Mouse (Mus musculus) midbrain, embryonic 14.5 days (tissue): Measurements from ENCODE around the gene Tpst2. TPM values are rescaled to one million over a fixed set of nuclear protein-coding genes. Genes with fewer than 3 reads are reported as not detected.

ENCODE experiments used
- ATAC-seq: fragments of 200-750 bp; cut with Nextera tagmentation; 2 replicates; pipeline ENCODE4 v1.8.0; 2017; ENCODE audit warnings: moderate number of reproducible peaks, moderate library complexity; ENCODE audit not compliant: low FRiP score, low TSS enrichment
- DNase-seq: peaks from one replicate; pipeline ENCODE4 v3.0.0-alpha.2; 2015
- H3K27ac ChIP-seq: fragments of 300-500 bp; sonication (generic); replicated peaks from 2 replicates; pipeline ENCODE4 v1.5.1; 2014; ENCODE audit warnings: mild to moderate bottlenecking, low read depth, low read length, moderate library complexity
- H3K27me3 ChIP-seq: fragments of 300-500 bp; sonication (generic); 2 replicates; pipeline ENCODE4 v1.6.1; 2014; ENCODE audit warnings: low read length, control low read depth, mixed read lengths; ENCODE audit not compliant: control insufficient read depth, insufficient read depth
- H3K36me3 ChIP-seq: fragments of 300-500 bp; sonication (generic); 2 replicates; pipeline ENCODE4 v1.6.1; 2014; ENCODE audit warnings: low read length, control low read depth; ENCODE audit not compliant: control insufficient read depth, insufficient read depth
- H3K4me1 ChIP-seq: fragments of 300-500 bp; sonication (generic); 2 replicates; pipeline ENCODE4 v1.6.1; 2014; ENCODE audit warnings: mild to moderate bottlenecking, antibody characterized with exemption, low read length, control low read depth; ENCODE audit not compliant: control insufficient read depth, insufficient read depth
- H3K4me2 ChIP-seq: fragments of 300-500 bp; sonication (generic); 2 replicates; pipeline ENCODE4 v1.6.1; 2014; ENCODE audit warnings: mild to moderate bottlenecking, low read length, moderate library complexity
- H3K4me3 ChIP-seq: fragments of 300-500 bp; sonication (generic); replicated peaks from 2 replicates; pipeline ENCODE4 v1.5.1; 2014; ENCODE audit warnings: low read depth, low read length
- H3K9ac ChIP-seq: fragments of 300-500 bp; sonication (generic); replicated peaks from 2 replicates; pipeline ENCODE4 v1.6.1; 2014; ENCODE audit warnings: mild to moderate bottlenecking, low read length, moderate library complexity
- H3K9me3 ChIP-seq: fragments of 300-500 bp; sonication (generic); 2 replicates; pipeline ENCODE4 v1.6.1; 2016; ENCODE audit warnings: low read length, control low read depth, mixed read lengths; ENCODE audit not compliant: control insufficient read depth
- WGBS: fragments of 180-500 bp; shearing (Covaris S2); extraction: QIAGEN DNeasy Blood & Tissue Kit; methylation state at CpG from one replicate; pipeline ENCODE4 v1.1.7; 2014; 5-methylcytosine and 5-hydroxymethylcytosine counted together
- polyA plus RNA-seq: library from polyadenylated mRNA; unstranded; fragments of >200 nt; fragmentation: Nextera tagmentation; extraction: Ambion mirVana; gene quantifications from 2 replicates; pipeline ENCODE4 v1.2.1, GENCODE M21; 2014

Tpst2 gene
- polyA plus RNA-seq, 1 experiment from 2014 or later, result 26.4 TPM

DNA sequence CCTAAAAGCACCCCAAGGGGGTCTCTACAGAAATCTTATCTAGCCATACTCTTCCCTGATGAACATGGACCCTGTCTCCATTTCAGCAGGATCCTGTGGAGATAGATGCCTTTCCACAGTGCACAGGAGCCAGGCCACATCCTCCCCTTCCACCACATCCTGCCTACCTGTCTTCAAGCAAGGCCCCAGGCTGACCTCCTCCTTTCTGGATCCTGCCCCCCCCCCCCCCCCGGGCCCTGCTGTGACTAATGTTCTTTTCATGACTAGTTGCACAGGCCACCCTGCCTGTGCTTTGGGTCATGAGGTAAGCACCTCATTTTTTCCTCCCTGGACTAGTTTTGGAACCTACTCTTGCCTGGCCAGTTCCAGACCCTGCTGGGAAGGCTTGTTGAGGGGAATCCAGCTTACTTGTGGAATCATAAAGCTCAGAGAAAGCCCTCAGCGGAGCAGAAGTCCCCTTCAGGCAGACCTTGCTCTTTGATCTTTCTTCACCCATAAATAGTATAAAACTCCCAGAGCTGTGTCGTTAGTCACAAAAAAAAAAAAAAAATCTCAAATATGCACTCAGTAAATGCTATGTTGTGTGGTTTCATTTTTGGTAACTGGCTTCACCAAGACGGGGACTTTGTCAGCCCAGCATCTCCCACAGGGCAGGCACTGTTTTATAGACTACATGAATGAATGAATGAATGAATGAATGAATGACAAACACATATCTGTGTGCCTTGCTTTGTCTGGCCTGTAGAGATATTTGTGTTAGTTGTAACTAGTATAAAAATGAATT lies 1.3 kb upstream of the Tpst2 start:
- H3K9ac ChIP-seq, result no peak overlapping the region
- peak overlapping the region; percentile 71; the same call in 1 of the 2 replicates for H3K4me3 ChIP-seq
- H3K4me1 ChIP-seq, result peaks cover 20% of the 10 kb centered on the region; the same call in 1 of the 2 replicates
- H3K36me3 ChIP-seq, result no peaks in the 10 kb centered on the region
- H3K4me2 ChIP-seq, result peak overlapping the region; percentile 89
- DNase-seq, result no peak
- ATAC-seq, result no peak
- H3K9me3 ChIP-seq, result no peaks in the 10 kb centered on the region
- H3K27ac ChIP-seq, result no peak overlapping the region
- H3K27me3 ChIP-seq, result no peaks in the 10 kb centered on the region
- 58% methylated on average over 4 of the region's 4 CpGs for WGBS

DNA sequence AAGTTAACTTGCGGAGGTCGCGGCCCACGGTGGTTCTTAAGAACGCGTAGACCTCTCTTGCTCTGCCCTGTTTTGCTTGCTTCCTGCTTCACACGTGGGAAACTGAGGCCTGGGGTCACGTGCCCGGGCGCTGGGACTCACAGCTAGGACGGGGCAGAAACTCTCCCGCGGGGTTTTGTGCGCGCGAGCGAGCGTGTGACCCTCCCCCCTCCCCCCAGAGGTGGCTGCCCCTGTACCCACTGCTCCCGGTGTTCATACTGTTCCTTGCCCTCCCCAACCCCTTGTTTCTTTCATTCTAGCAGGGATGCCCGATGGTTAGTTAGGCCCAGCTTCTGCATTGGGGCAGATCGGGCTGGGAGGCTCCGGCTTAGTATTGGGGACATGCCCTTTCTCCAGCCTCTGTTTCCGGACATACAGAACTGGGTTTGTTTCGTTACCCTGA lies 437 bp downstream of the Tpst2 start:
- H3K4me1 ChIP-seq, result 0 out of 2 replicates have a peak, but pooled peaks cover 8% of the 10 kb centered on the region
- under 1% methylated on average over 24 of the region's 24 CpGs for whole genome bisulfite sequencing
- ATAC-seq (no peak; the same call in 1 of the 2 replicates), DNase-seq (no peak)
- H3K9me3 ChIP-seq, result no peaks in the 10 kb centered on the region
- H3K4me2 ChIP-seq, result peak overlapping the region; percentile 89
- peak overlapping the region; percentile 26; the same call in 1 of the 2 replicates for H3K27ac ChIP-seq
- peak overlapping the region; percentile 65 for H3K9ac ChIP-seq
- no peaks in the 10 kb centered on the region for H3K27me3 ChIP-seq
- no peaks in the 10 kb centered on the region for H3K36me3 ChIP-seq
- H3K4me3 ChIP-seq, result peak overlapping the region; percentile 71

DNA sequence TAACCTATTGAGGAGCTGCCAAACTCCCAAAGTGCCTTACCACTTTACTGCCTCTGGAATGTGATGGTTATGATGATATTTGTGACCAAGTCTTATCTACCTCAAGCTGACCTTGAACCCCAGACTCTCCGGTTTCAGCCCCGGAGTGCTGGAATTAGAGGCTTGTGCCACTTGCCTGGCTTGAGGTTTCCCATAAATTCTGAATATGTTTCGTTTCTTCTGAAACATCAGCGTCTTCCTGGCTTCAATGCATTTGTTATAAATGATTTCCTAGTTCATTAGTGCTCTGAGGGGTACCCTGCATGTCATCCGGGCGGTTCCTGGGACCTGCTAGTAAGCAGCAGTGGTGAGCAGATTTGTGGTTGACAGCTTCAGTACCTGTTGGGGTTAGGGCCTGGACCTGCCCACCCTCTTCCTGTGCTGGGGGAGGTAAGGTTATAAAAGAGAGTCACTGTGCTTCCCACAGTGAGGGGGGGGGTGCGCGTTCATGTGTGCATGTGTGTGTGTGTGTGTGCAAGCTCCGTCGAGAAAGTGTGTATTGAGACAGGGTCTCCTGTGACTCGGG lies 1.5 kb downstream of the Tpst2 start:
- no peaks in the 10 kb centered on the region for H3K9me3 ChIP-seq
- no peaks in the 10 kb centered on the region for H3K27me3 ChIP-seq
- no peak overlapping the region for H3K27ac ChIP-seq
- no peak overlapping the region for H3K9ac ChIP-seq
- ATAC-seq, result no peak
- WGBS, result 95% methylated on average over 11 of the region's 11 CpGs
- 0 out of 2 replicates have a peak, but pooled peaks cover 8% of the 10 kb centered on the region for H3K4me1 ChIP-seq
- peak overlapping the region; percentile 89; the same call in 1 of the 2 replicates for H3K4me2 ChIP-seq
- no peak for DNase-seq
- H3K36me3 ChIP-seq, result no peaks in the 10 kb centered on the region
- no peak overlapping the region for H3K4me3 ChIP-seq

DNA sequence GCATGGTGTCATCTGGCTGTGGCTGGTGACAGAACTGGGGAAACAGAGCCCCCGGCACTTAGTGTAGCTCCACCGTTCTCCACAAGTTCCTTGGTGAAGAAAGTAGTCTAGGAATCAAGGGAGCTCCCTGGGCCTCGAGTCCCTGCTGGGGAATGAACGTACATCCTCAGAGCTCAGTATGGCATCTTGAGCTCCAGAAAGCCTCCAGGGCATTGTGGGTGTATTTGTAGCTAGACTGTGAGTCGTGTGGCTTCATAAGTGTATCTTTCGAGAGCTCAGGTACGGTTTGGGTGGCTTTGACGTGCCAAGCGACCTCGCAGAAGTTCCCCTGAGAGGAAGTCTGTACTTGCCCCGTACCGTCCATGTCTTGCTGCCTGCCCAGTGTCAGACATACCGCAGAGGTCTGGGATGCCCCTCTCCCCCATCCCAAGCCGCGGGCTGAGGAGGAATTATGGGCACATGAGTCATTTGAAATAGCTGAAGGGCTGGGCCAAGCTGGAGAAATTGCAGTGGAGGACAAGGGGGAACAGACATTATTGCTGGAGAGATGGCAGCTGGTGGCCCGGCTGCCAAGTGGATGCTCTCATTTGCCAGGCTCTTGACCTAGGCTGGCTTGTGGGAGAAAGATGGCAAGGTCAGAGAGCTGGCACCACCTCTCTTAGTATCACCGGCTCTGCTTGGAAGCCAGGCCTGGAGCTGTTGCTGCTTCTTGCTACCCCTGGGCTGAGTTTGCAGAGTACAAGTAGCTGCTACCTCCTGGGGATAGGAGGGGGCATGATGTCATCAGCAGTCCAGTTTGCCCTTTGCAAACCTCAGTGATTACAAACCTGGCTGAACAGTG lies 2.9 kb downstream of the Tpst2 start:
- Histone ChIP-seq H3K9me3 (no peaks in the 10 kb centered on the region), H3K27ac (no peak overlapping the region), H3K36me3 (no peaks in the 10 kb centered on the region), H3K9ac (no peak overlapping the region), H3K4me1 (0 out of 2 replicates have a peak, but pooled peaks cover 8% of the 10 kb centered on the region), H3K4me3 (no peak overlapping the region), H3K4me2 (no peak overlapping the region), H3K27me3 (no peaks in the 10 kb centered on the region)
- 93% methylated on average over 17 of the region's 17 CpGs for WGBS
- DNase-seq, result no peak
- no peak for ATAC-seq

DNA sequence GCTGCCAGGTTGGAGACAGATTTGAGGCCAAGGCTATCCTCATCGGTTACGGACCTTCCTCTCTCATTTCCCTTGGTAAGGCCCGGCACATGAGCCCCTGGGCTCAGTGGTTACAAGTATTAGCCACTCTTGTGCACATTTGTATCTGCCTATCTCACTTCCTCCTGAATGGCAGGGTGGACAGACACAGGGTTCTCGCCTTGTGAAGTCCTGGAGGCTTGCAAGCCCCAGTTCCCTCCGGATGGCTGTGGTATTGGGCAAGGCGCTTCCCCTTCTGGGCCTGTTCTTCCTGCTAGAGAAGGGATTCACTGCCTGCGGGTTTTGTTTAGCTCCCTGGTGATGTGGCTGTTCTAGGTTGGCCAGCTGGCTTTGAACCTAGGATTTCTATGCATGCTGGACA lies 3.7 kb downstream of the Tpst2 start:
- H3K9ac ChIP-seq, result 0 out of 2 replicates have a peak overlapping the region, but pooled peaks have one; percentile 12

DNA sequence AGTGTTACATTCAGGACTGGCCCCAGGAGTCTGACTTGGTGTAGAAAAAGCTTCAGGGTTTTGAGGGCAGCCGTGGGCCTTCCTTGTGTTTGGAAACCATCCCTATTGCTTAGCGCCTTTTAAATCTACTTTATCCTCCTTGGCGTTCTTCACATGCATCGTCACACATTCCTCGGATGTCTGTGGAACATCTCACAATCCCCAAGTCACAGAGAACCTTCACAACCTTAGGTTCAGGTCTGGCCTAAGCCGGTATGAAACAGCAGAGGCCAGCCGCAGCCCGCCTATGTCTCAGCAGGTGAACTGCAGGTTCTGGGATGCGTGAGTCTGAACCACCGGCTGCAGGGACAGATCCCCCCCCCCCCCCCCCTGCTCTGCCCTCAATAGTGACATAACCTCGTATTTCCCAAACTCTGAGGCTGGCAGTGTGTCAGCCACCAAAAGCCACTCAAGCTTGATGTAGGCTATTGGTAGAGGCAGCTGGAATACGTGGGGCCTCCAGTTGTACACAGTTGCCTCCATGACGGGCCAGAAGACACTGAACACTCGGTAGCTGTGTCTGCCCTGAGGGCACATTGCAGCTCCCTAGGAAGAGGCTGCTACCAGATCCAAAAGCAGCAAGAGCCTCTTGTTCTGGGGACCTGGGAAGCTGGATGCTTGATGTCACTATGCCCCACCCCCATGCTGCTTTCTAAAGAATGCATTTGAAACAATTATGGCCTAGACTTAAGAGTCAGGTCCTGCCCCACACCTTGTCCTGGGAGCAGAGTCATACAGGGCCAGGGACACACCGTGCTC lies 4.6 kb downstream of the Tpst2 start:
- Histone ChIP-seq H3K9ac (no peak overlapping the region), H3K36me3 (no peaks in the 10 kb centered on the region), H3K4me2 (no peak overlapping the region), H3K27ac (no peak overlapping the region), H3K4me1 (0 out of 2 replicates have a peak, but pooled peaks cover 8% of the 10 kb centered on the region), H3K27me3 (no peaks in the 10 kb centered on the region), H3K9me3 (no peaks in the 10 kb centered on the region), H3K4me3 (no peak overlapping the region)
- DNase-seq (no peak), ATAC-seq (no peak)
- 59% methylated on average over 15 of the region's 15 CpGs for WGBS

More for the DNA sequence above, 3.7 kb downstream of the Tpst2 start:
- no peak overlapping the region for H3K27ac ChIP-seq
- 0 out of 2 replicates have a peak, but pooled peaks cover 8% of the 10 kb centered on the region for H3K4me1 ChIP-seq
- no peaks in the 10 kb centered on the region for H3K36me3 ChIP-seq
- no peak for ATAC-seq
- 85% methylated on average over 7 of the region's 7 CpGs for WGBS
- H3K27me3 ChIP-seq, result no peaks in the 10 kb centered on the region
- no peaks in the 10 kb centered on the region for H3K9me3 ChIP-seq
- DNase-seq, result no peak
- no peak overlapping the region for H3K4me2 ChIP-seq
- no peak overlapping the region for H3K4me3 ChIP-seq

DNA sequence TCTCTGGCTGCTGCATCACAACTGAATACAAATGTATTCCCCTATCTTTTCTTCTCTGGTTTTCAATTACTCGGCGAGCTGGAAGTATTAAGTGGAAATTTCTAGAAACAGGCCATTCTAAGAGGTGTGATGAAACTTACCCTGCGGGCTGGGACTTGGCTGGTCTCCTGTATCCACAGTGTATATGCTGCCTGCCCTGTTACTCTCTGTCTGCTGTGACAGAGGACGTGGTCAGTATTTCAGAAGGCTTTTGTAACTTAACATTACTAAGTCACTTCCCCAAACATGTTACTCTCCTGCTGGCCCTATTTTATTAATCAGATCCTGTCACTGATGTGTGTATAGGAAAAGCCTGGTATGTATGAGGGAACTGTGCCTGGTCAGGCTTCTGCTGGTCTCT lies 5.2 kb downstream of the Tpst2 start:
- H3K9ac ChIP-seq, result no peak overlapping the region
- DNase-seq (no peak), ATAC-seq (no peak)
- H3K27ac ChIP-seq, result no peak overlapping the region
- H3K36me3 ChIP-seq, result no peaks in the 10 kb centered on the region
- no peak overlapping the region for H3K4me3 ChIP-seq
- H3K4me1 ChIP-seq, result 0 out of 2 replicates have a peak, but pooled peaks cover 8% of the 10 kb centered on the region
- 82% methylated on average over 4 of the region's 4 CpGs for WGBS
- no peaks in the 10 kb centered on the region for H3K27me3 ChIP-seq
- H3K9me3 ChIP-seq, result no peaks in the 10 kb centered on the region
- H3K4me2 ChIP-seq, result no peak overlapping the region
